Comparison of ENCODE assay signal across 22 mouse cellular contexts in the genomic region with DNA sequence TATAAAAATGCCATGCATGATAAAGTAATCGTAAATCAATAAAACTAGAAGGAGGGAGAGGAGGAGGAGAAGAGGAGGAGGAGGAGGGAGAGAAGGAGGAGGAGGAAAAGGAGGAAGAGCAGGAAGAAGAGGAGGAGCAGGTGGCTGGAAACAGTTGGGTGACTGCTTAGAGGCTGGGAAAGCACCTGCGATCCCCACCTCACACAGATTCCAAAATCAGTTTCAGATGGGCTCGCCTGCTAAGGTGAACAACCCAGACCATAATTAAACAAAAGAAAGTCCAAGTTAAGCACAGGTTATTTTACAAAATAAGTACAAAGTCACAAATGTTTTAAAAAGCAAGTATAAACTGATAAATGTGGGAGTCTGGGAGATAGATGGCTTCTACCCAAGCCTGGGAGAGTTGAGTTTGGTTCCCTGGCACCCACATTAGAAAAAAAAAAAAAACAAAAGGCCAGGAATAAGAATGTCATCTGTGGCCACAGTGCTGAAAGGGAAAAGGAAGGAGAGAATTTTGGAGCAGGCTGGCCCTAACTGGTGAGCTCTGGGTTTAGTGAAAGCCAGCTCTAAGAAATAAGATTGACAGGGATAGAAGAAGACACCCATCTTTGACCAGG.
DNase-seq lines count a peak whose midpoint lies in the region; ATAC-seq and TF ChIP-seq lines count a peak whose summit lies in the region.
"Had no signal": no experiment of that assay in that cellular context is flagged by ENCODE, and none has a peak within 500 bp of the region (broad histone marks: within the 10 kb centered on the region; RNA-seq: fewer than 3 reads in every experiment).

No protein-coding gene starts in this region.

- H3K9me3 ChIP-seq in ES-E14 (ENCODE audit: control insufficient read depth, insufficient read depth, low read depth, low read length): no peaks in the 10 kb centered on the region
- H3K9me3 ChIP-seq in neural tube, embryonic 15.5 days (replicated peaks): no peaks in the 10 kb centered on the region
- H3K9me3 ChIP-seq: embryonic facial prominence, embryonic 12.5 days; forebrain, embryonic 10.5 days; forebrain, embryonic 12.5 days had no signal

- DNase-seq in left cerebral cortex, adult 2 months (ENCODE audit: extremely low spot score in 1 of 2, low spot score in 2 of 2): no peak
- no peak for DNase-seq in left cerebral cortex, adult 11 months (ENCODE audit: low spot score)
- no peak for DNase-seq in ES-E14 (ENCODE audit: low read depth, low spot score)
- DNase-seq in heart, postnatal 4 days: no peak
- no peak for DNase-seq in right cerebral cortex, postnatal 36 days (ENCODE audit: low spot score in 2 of 2)
- DNase-seq: adrenal gland, adult 2 months; adrenal gland, postnatal 10 days; adrenal gland, postnatal 25 days; cerebellum, adult 11-12 months; cerebellum, adult 2 months; cerebellum, adult 9-10 months; cerebellum, postnatal 25 days; embryo, embryonic 11 days had no signal

- TF ChIP-seq CTCF in left cerebral cortex, adult 2 months (IDR thresholded peaks at IDR 0.05): no peak

- H3K9ac ChIP-seq in ES-E14 (ENCODE audit: insufficient read depth, low read depth, low read length, poor library complexity, severe bottlenecking): no peak overlapping the region
- H3K9ac ChIP-seq in neural tube, embryonic 15.5 days (replicated peaks): no peak overlapping the region
- H3K9ac ChIP-seq: embryonic facial prominence, embryonic 12.5 days; forebrain, embryonic 12.5 days had no signal

- in situ Hi-C loops in ES-E14 (cut with MboI; ENCODE audit: low sequenced_read_pairs in 2 of 2, unreplicated experiment in 2 of 2): no loop called here

- intact Hi-C loops in left cerebral cortex, adult 2 months (cut with DNase I): no loop called here

- H3K4me1 ChIP-seq in ES-E14 (ENCODE audit: control insufficient read depth in 2 of 2, insufficient read depth in 2 of 2, low read length in 2 of 2, poor library complexity in 1 of 2): no peaks in the 10 kb centered on the region
- H3K4me1 ChIP-seq in neural tube, embryonic 15.5 days: peaks cover 3% of the 10 kb centered on the region
- H3K4me1 ChIP-seq: embryonic facial prominence, embryonic 12.5 days had no signal

- H3K27ac ChIP-seq in left cerebral cortex, adult 2 months: peak overlapping the region; percentile 4; the same call in 1 of the 2 replicates
- H3K27ac ChIP-seq in ES-E14 (ENCODE audit: insufficient read depth, low read depth, low read length, poor library complexity, severe bottlenecking): no peak overlapping the region
- no peak overlapping the region for H3K27ac ChIP-seq in neural tube, embryonic 15.5 days (replicated peaks)
- H3K27ac ChIP-seq: embryonic facial prominence, embryonic 12.5 days; forebrain, embryonic 10.5 days; forebrain, embryonic 12.5 days had no signal

- H3K27me3 ChIP-seq in neural tube, embryonic 15.5 days (replicated peaks): no peaks in the 10 kb centered on the region
- H3K27me3 ChIP-seq: embryonic facial prominence, embryonic 12.5 days; forebrain, embryonic 12.5 days had no signal

- 0 out of 2 replicates have a peak, but pooled peaks have one; percentile 0 for ATAC-seq in common myeloid progenitor, adult 5-6 weeks (replicated peaks; ENCODE audit: low read depth, poor library complexity, severe bottlenecking)
- ATAC-seq in megakaryocyte-erythroid progenitor cell, adult 5-6 weeks (replicated peaks; ENCODE audit: low FRiP score, low TSS enrichment, poor library complexity, severe bottlenecking): peak; percentile 24; the same call in 1 of the 2 replicates
- no peak for ATAC-seq in neural tube, embryonic 15.5 days (ENCODE audit: low FRiP score)
- ATAC-seq: forebrain, embryonic 14.5 days; forebrain, embryonic 16.5 days had no signal

- H3K4me3 ChIP-seq in left cerebral cortex, adult 2 months: peak overlapping the region; percentile 7; the same call in 1 of the 2 replicates
- no peak overlapping the region for H3K4me3 ChIP-seq in ES-E14 (ENCODE audit: insufficient read depth in 1 of 2, low read depth in 1 of 2, low read length in 2 of 2, poor library complexity in 1 of 2, severe bottlenecking in 1 of 2)
- H3K4me3 ChIP-seq in neural tube, embryonic 15.5 days (replicated peaks): no peak overlapping the region
- H3K4me3 ChIP-seq: embryonic facial prominence, embryonic 12.5 days; erythroblast, embryonic 14.5 days; forebrain, embryonic 10.5 days; forebrain, embryonic 12.5 days had no signal

- WGBS in neural tube, embryonic 15.5 days: 93% methylated on average over 3 of the region's 3 CpGs

- H3K36me3 ChIP-seq in ES-E14 (ENCODE audit: control insufficient read depth, insufficient read depth, low read length, poor library complexity, severe bottlenecking): no peaks in the 10 kb centered on the region
- H3K36me3 ChIP-seq in neural tube, embryonic 15.5 days: no peaks in the 10 kb centered on the region
- H3K36me3 ChIP-seq: embryonic facial prominence, embryonic 12.5 days; forebrain, embryonic 10.5 days; forebrain, embryonic 12.5 days had no signal

- H3K4me2 ChIP-seq in neural tube, embryonic 15.5 days: no peak overlapping the region
- H3K4me2 ChIP-seq: embryonic facial prominence, embryonic 12.5 days; forebrain, embryonic 12.5 days had no signal

TF ChIP-seq in ES-E14, 5 proteins besides CTCF, POLR2A, EP300 and RAD21:
- TF ChIP-seq ZC3H11A (IDR thresholded peaks at IDR 0.05; ENCODE audit: borderline replicate concordance, low read depth, low read length) (no peak), HCFC1 (IDR thresholded peaks at IDR 0.05; ENCODE audit: borderline replicate concordance, insufficient read depth, low read length) (no peak), CHD2 (IDR thresholded peaks at IDR 0.05; ENCODE audit: low read depth, low read length) (no peak), MAFK (IDR thresholded peaks at IDR 0.05; ENCODE audit: insufficient read depth, low read depth, low read length) (no peak), ZNF384 (IDR thresholded peaks at IDR 0.05; ENCODE audit: low read depth, low read length) (peak; percentile 55; the same call in 1 of the 2 replicates)
